Comparison of ENCODE assay signal across 8 mouse cellular contexts in the genomic region with DNA sequence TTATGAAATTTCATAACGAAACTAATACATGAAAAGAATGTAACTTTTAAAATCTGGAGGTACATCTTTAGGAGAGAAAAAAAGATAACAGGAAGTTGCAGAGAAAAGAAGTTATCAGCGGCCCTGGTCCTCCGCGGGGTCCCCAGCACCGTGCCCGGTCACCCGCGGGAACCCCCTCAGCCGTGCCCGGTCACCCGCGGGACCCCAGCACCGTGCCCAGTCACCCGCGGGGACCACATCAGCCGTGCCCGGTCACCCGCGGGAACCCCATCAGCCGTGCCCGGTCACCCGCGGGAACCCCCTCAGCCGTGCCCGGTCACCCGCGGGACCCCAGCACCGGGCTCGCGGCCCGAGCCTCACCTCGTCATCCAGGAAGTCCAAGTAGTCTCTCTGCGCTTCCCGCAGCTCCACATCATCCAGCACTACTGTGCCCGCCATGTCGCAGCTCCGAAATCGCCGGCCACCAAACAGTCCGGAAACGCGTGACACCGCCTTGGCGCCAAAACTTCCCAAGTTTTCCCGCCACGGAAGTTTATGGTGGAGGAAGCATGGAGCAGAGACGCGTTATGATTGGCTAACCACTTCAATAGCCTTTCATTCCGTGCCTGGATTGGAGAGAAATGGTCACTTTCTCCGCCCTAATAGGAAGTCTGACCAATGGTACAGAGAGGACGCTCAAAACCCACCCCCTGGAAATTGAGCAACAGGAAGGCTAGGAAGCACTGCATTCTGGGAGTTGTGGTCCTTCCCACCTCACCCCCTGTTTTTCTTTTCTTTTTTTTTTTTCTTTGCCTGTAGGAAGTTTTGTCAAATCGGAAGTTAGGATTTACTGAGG. TPM values are rescaled to one million over a fixed set of nuclear protein-coding genes. Genes with fewer than 3 reads are reported as not detected.
A peak's percentile ranks its signal among the peaks of the same experiment; 100 is the strongest.
DNase-seq lines count a peak whose midpoint lies in the region; ATAC-seq and TF ChIP-seq lines count a peak whose summit lies in the region.

A gene (minus strand): TSS at position 542 of the 835 bp plus-strand sequence.

- peak; percentile 100 for DNase-seq in 3T3-L1 (ENCODE audit: low read depth, low spot score)
- DNase-seq in adrenal gland, postnatal 4 days (ENCODE audit: low spot score in 2 of 2) = peak; percentile 58 to 79
- peak; percentile 99 for DNase-seq in embryonic facial prominence, embryonic 14.5 days (ENCODE audit: low spot score)
- DNase-seq in heart, adult 2 months = peak; percentile 88 to 92
- peak; percentile 93 to 97 for DNase-seq in kidney, adult 8-10 months
- peak; percentile 84 to 88 for DNase-seq in spleen, postnatal 10 days (ENCODE audit: low spot score in 2 of 2)

- TF ChIP-seq EP300 in heart, adult 2 months (IDR thresholded peaks at IDR 0.05; ENCODE audit: insufficient read depth, low read depth, low read length) = no peak

- no peaks in the 10 kb centered on the region for H3K9me3 ChIP-seq in embryonic facial prominence, embryonic 14.5 days (ENCODE audit: control insufficient read depth, low read length)
- H3K9me3 ChIP-seq in limb, embryonic 13.5 days = no peaks in the 10 kb centered on the region
- H3K9me3 ChIP-seq in midbrain, embryonic 16.5 days (replicated peaks; ENCODE audit: control insufficient read depth, low read length, poor library complexity, severe bottlenecking) = no peaks in the 10 kb centered on the region

- H3K9ac ChIP-seq in embryonic facial prominence, embryonic 14.5 days (ENCODE audit: low read depth, low read length) = peak within 1 kb of the TSS; percentile 82
- H3K9ac ChIP-seq in heart, adult 2 months (ENCODE audit: low read depth, low read length) = peak within 1 kb of the TSS; percentile 63
- H3K9ac ChIP-seq in limb, embryonic 13.5 days = peak within 1 kb of the TSS; percentile 88
- peak within 1 kb of the TSS; percentile 44 for H3K9ac ChIP-seq in midbrain, embryonic 16.5 days (ENCODE audit: low read depth, low read length)

- H3K4me2 ChIP-seq in embryonic facial prominence, embryonic 14.5 days (ENCODE audit: low read depth, low read length) = peak within 1 kb of the TSS; percentile 77
- H3K4me2 ChIP-seq in limb, embryonic 13.5 days (replicated peaks) = peak within 1 kb of the TSS; percentile 71
- peak within 1 kb of the TSS; percentile 93 for H3K4me2 ChIP-seq in midbrain, embryonic 16.5 days (ENCODE audit: low read length)

- peaks cover 6% of the 10 kb centered on the region; the same call in 1 of the 2 replicates for H3K4me1 ChIP-seq in embryonic facial prominence, embryonic 14.5 days (ENCODE audit: control insufficient read depth, insufficient read depth, low read length)
- no peaks in the 10 kb centered on the region; the same call in 1 of the 2 replicates for H3K4me1 ChIP-seq in heart, adult 2 months (ENCODE audit: control insufficient read depth, insufficient read depth, low read length)
- H3K4me1 ChIP-seq in limb, embryonic 13.5 days = peaks cover 12% of the 10 kb centered on the region
- peaks cover 5% of the 10 kb centered on the region for H3K4me1 ChIP-seq in midbrain, embryonic 16.5 days (ENCODE audit: control insufficient read depth, insufficient read depth, low read length)

- TF ChIP-seq POLR2A in heart, adult 2 months (IDR thresholded peaks at IDR 0.05; ENCODE audit: insufficient read depth, low read depth, low read length) = no peak

- TF ChIP-seq CTCF in heart, adult 2 months (IDR thresholded peaks at IDR 0.05) = no peak

- peak; percentile 100 for ATAC-seq in embryonic facial prominence, embryonic 14.5 days (ENCODE audit: low read depth)
- ATAC-seq in limb, embryonic 13.5 days (ENCODE audit: low FRiP score, low read depth) = peak; percentile 100
- peak; percentile 100 for ATAC-seq in midbrain, embryonic 16.5 days

- H3K27me3 ChIP-seq in embryonic facial prominence, embryonic 14.5 days (replicated peaks; ENCODE audit: control insufficient read depth, insufficient read depth, low read length) = no peaks in the 10 kb centered on the region
- no peaks in the 10 kb centered on the region for H3K27me3 ChIP-seq in heart, adult 2 months (ENCODE audit: control insufficient read depth, insufficient read depth, low read length)
- H3K27me3 ChIP-seq in limb, embryonic 13.5 days = no peaks in the 10 kb centered on the region
- H3K27me3 ChIP-seq in midbrain, embryonic 16.5 days (ENCODE audit: control insufficient read depth, insufficient read depth, low read depth, low read length) = no peaks in the 10 kb centered on the region

- H3K36me3 ChIP-seq in embryonic facial prominence, embryonic 14.5 days (ENCODE audit: control insufficient read depth, insufficient read depth, low read length) = peaks cover 33% of the 10 kb centered on the region
- no peaks in the 10 kb centered on the region for H3K36me3 ChIP-seq in heart, adult 2 months (ENCODE audit: control insufficient read depth, insufficient read depth, low read length)
- H3K36me3 ChIP-seq in limb, embryonic 13.5 days = peaks cover 27% of the 10 kb centered on the region
- no peaks in the 10 kb centered on the region for H3K36me3 ChIP-seq in midbrain, embryonic 16.5 days (ENCODE audit: control insufficient read depth, insufficient read depth, low read length)

- H3K4me3 ChIP-seq in embryonic facial prominence, embryonic 14.5 days (ENCODE audit: low read depth, low read length) = peak within 1 kb of the TSS; percentile 78
- peak within 1 kb of the TSS; percentile 74 for H3K4me3 ChIP-seq in heart, adult 2 months
- H3K4me3 ChIP-seq in limb, embryonic 13.5 days = peak within 1 kb of the TSS; percentile 77
- H3K4me3 ChIP-seq in midbrain, embryonic 16.5 days (ENCODE audit: low read depth, low read length) = peak within 1 kb of the TSS; percentile 55

- H3K27ac ChIP-seq in embryonic facial prominence, embryonic 14.5 days (replicated peaks; ENCODE audit: low read depth, low read length) = peak within 1 kb of the TSS; percentile 15; the same call in 1 of the 2 replicates
- peak within 1 kb of the TSS; percentile 53 for H3K27ac ChIP-seq in heart, adult 2 months
- 0 out of 2 replicates have a peak within 1 kb of the TSS, but pooled peaks have one; percentile 22 for H3K27ac ChIP-seq in limb, embryonic 13.5 days
- no peak within 1 kb of the TSS for H3K27ac ChIP-seq in midbrain, embryonic 16.5 days (ENCODE audit: low read length)

- H3K79me2 ChIP-seq in heart, adult 2 months (replicated peaks; ENCODE audit: control insufficient read depth, insufficient read depth, low read length) = no peaks in the 10 kb centered on the region

- WGBS in embryonic facial prominence, embryonic 14.5 days = under 1% methylated on average over 46 of the region's 52 CpGs
- 1% methylated on average over 52 of the region's 52 CpGs for WGBS in heart, adult 2 months
- WGBS in limb, embryonic 13.5 days = under 1% methylated on average over 52 of the region's 52 CpGs
- under 1% methylated on average over 52 of the region's 52 CpGs for WGBS in midbrain, embryonic 16.5 days

- intact Hi-C loops in heart, adult 2 months (cut with DNase I) = loop anchor here (2.0 to 5.0 kb wide), 4 partner anchors 71 to 397 kb away; a partner anchor contains a TSS

RNA-seq across cellular contexts. Expression of the gene that starts here (rescaled TPM):
- total RNA-seq in adrenal gland, postnatal 4 days (2021) = 10 to 100 TPM; 73.8 to 85.6 TPM
- 114 and 131 TPM in 2 replicates for polyA plus RNA-seq in embryonic facial prominence, embryonic 14.5 days (2014; fragmentation: Nextera tagmentation; extraction: Ambion mirVana)
- total RNA-seq in heart, adult 2 months (2021) = 1 to 10 TPM; 4.3 to 5.4 TPM
- 3.5 and 7.5 TPM in 2 replicates for polyA plus RNA-seq in heart, adult 2 months (2012; rRNA removed)
- polyA plus RNA-seq in limb, embryonic 13.5 days (2015; fragmentation: Nextera tagmentation; extraction: Ambion mirVana) = 151 and 155 TPM in 2 replicates
- polyA plus RNA-seq in midbrain, embryonic 16.5 days (2015; fragmentation: Nextera tagmentation; extraction: Ambion mirVana) = 12.2 and 19.0 TPM in 2 replicates

Comparison
In these comparisons a context has a peak if more than half of its experiments do, and no peak if none do; other contexts are left out.
1. RNA of the gene that starts here (total RNA-seq): 73.8 to 85.6 TPM in adrenal gland, postnatal 4 days; 4.3 to 5.4 TPM in heart, adult 2 months; every median in the first group is over 10 times any median in the second.
2. Peak in every context shown above with its lines, with median percentiles within 50 percentile points of each other: DNase-seq, ATAC-seq, H3K4me2 ChIP-seq, H3K4me3 ChIP-seq and H3K9ac ChIP-seq.